Comparison of ENCODE assay signal across 14 mouse cellular contexts in genomic region chr11:75420810-75421374, GRCm38 (mm10). TPM values are rescaled to one million over a fixed set of nuclear protein-coding genes. Genes with fewer than 3 reads are reported as not detected.
A peak's percentile ranks its signal among the peaks of the same experiment; 100 is the strongest.
DNase-seq lines count a peak whose midpoint lies in the region; ATAC-seq and TF ChIP-seq lines count a peak whose summit lies in the region.
"Had no signal": no experiment of that assay in that cellular context is flagged by ENCODE, and none has a peak within 500 bp of the region (broad histone marks: within the 10 kb centered on the region; RNA-seq: fewer than 3 reads in every experiment).

No protein-coding gene starts in this region.

- WGBS in hindbrain, embryonic 10.5 days: 57% methylated on average over 5 of the region's 5 CpGs
- WGBS in hindbrain, embryonic 11.5 days: 56% methylated on average over 5 of the region's 5 CpGs
- 45% methylated on average over 5 of the region's 5 CpGs for WGBS in embryonic facial prominence, embryonic 10.5 days
- WGBS in limb, embryonic 15.5 days: 46% methylated on average over 5 of the region's 5 CpGs

- peak overlapping the region; percentile 83 for H3K27ac ChIP-seq in hindbrain, embryonic 10.5 days
- no peak overlapping the region for H3K27ac ChIP-seq in hindbrain, embryonic 11.5 days (ENCODE audit: low read depth, low read length)
- peak overlapping the region; percentile 87 for H3K27ac ChIP-seq in embryonic facial prominence, embryonic 10.5 days (replicated peaks)
- peak overlapping the region; percentile 67; the same call in 1 of the 2 replicates for H3K27ac ChIP-seq in limb, embryonic 15.5 days
- H3K27ac ChIP-seq: neural tube, embryonic 13.5 days had no signal

- ATAC-seq in hindbrain, embryonic 11.5 days (ENCODE audit: low FRiP score): no peak
- ATAC-seq in limb, embryonic 15.5 days (ENCODE audit: insufficient number of reproducible peaks, low FRiP score, low TSS enrichment, low read depth): no peak

- peaks cover 4% of the 10 kb centered on the region; the same call in 1 of the 2 replicates for H3K36me3 ChIP-seq in hindbrain, embryonic 10.5 days
- H3K36me3 ChIP-seq in hindbrain, embryonic 11.5 days (ENCODE audit: control insufficient read depth, insufficient read depth, low read length): no peaks in the 10 kb centered on the region
- H3K36me3 ChIP-seq in C2C12 (ENCODE audit: control insufficient read depth, insufficient read depth): peaks cover 16% of the 10 kb centered on the region
- H3K36me3 ChIP-seq in embryonic facial prominence, embryonic 10.5 days (replicated peaks): peaks cover 28% of the 10 kb centered on the region
- H3K36me3 ChIP-seq in limb, embryonic 15.5 days: peaks cover 5% of the 10 kb centered on the region
- H3K36me3 ChIP-seq: neural tube, embryonic 13.5 days had no signal

- peak overlapping the region; percentile 91 for H3ac ChIP-seq in C2C12 (ENCODE audit: control insufficient read depth, insufficient read length, low read depth)

- H3K9me3 ChIP-seq in hindbrain, embryonic 10.5 days: no peaks in the 10 kb centered on the region
- H3K9me3 ChIP-seq in hindbrain, embryonic 11.5 days (ENCODE audit: control insufficient read depth, low read length): no peaks in the 10 kb centered on the region
- no peaks in the 10 kb centered on the region for H3K9me3 ChIP-seq in embryonic facial prominence, embryonic 10.5 days
- no peaks in the 10 kb centered on the region for H3K9me3 ChIP-seq in limb, embryonic 15.5 days
- H3K9me3 ChIP-seq: neural tube, embryonic 13.5 days had no signal

- no peak for DNase-seq in hindbrain, embryonic 10.5 days (ENCODE audit: low spot score)
- no peak for DNase-seq in hindbrain, embryonic 11.5 days (ENCODE audit: low spot score)
- DNase-seq in embryonic facial prominence, embryonic 10.5 days (ENCODE audit: low spot score): no peak
- DNase-seq in ovary, adult 18-20 months (ENCODE audit: low spot score): no peak
- DNase-seq in adrenal gland, adult 8-10 months: no peak
- DNase-seq: cerebellum, adult 11-12 months; kidney, adult 18-20 months; lung, adult 2 months; thymus, adult 18-20 months had no signal

- H3K9ac ChIP-seq in hindbrain, embryonic 11.5 days (ENCODE audit: low read depth, low read length): no peak overlapping the region
- no peak overlapping the region for H3K9ac ChIP-seq in limb, embryonic 15.5 days
- H3K9ac ChIP-seq: neural tube, embryonic 13.5 days had no signal

- H3K4me2 ChIP-seq in hindbrain, embryonic 11.5 days (replicated peaks; ENCODE audit: low read depth, low read length): no peak overlapping the region
- H3K4me2 ChIP-seq in limb, embryonic 15.5 days: peak overlapping the region; percentile 52

- peaks cover 32% of the 10 kb centered on the region for H3K4me1 ChIP-seq in hindbrain, embryonic 10.5 days (replicated peaks)
- H3K4me1 ChIP-seq in hindbrain, embryonic 11.5 days (replicated peaks; ENCODE audit: control insufficient read depth, insufficient read depth, low read length): peaks cover 3% of the 10 kb centered on the region; the same call in 1 of the 2 replicates
- peaks cover 38% of the 10 kb centered on the region for H3K4me1 ChIP-seq in embryonic facial prominence, embryonic 10.5 days
- peaks cover 23% of the 10 kb centered on the region for H3K4me1 ChIP-seq in limb, embryonic 15.5 days
- H3K4me1 ChIP-seq: neural tube, embryonic 13.5 days had no signal

- H3K79me3 ChIP-seq in C2C12 (ENCODE audit: low read depth): peaks cover 25% of the 10 kb centered on the region

- H3K4me3 ChIP-seq in hindbrain, embryonic 10.5 days: peak overlapping the region; percentile 46; the same call in 1 of the 2 replicates
- H3K4me3 ChIP-seq in hindbrain, embryonic 11.5 days (ENCODE audit: low read depth, low read length): no peak overlapping the region
- peak overlapping the region; percentile 59 for H3K4me3 ChIP-seq in C2C12 (ENCODE audit: insufficient read depth, poor library complexity, severe bottlenecking)
- peak overlapping the region; percentile 66 for H3K4me3 ChIP-seq in embryonic facial prominence, embryonic 10.5 days
- peak overlapping the region; percentile 48 for H3K4me3 ChIP-seq in limb, embryonic 15.5 days
- H3K4me3 ChIP-seq: heart, adult 2 months had no signal

- no peaks in the 10 kb centered on the region for H3K27me3 ChIP-seq in hindbrain, embryonic 10.5 days (ENCODE audit: insufficient read depth, poor library complexity, severe bottlenecking)
- no peaks in the 10 kb centered on the region for H3K27me3 ChIP-seq in hindbrain, embryonic 11.5 days (ENCODE audit: control insufficient read depth, insufficient read depth, low read length)
- H3K27me3 ChIP-seq in C2C12 (ENCODE audit: control insufficient read depth, insufficient read depth, insufficient read length): no peaks in the 10 kb centered on the region
- H3K27me3 ChIP-seq in embryonic facial prominence, embryonic 10.5 days (replicated peaks; ENCODE audit: low read depth, poor library complexity, severe bottlenecking): no peaks in the 10 kb centered on the region
- no peaks in the 10 kb centered on the region for H3K27me3 ChIP-seq in limb, embryonic 15.5 days
- H3K27me3 ChIP-seq: neural tube, embryonic 13.5 days had no signal

- peaks cover 47% of the 10 kb centered on the region for H3K79me2 ChIP-seq in C2C12 (ENCODE audit: control insufficient read depth, insufficient read depth)

- no peak for TF ChIP-seq CTCF in C2C12 (IDR thresholded peaks at IDR 0.05; ENCODE audit: control insufficient read depth, insufficient read depth, insufficient read length)

TF ChIP-seq in C2C12, 6 proteins besides CTCF, POLR2A, EP300 and RAD21:
- TF ChIP-seq MAX (IDR thresholded peaks at IDR 0.05) (no peak), MYOD1 (IDR thresholded peaks at IDR 0.05; ENCODE audit: control insufficient read depth, insufficient read length, low read depth) (peak; percentile 45)

RNA-seq across cellular contexts. Expression of gene Serpinf1, which starts 1.6 kb away (rescaled TPM):
- polyA plus RNA-seq in hindbrain, embryonic 10.5 days (2016; fragmentation: Nextera tagmentation; extraction: Ambion mirVana): 95.3 and 106 TPM in 2 replicates
- polyA plus RNA-seq in hindbrain, embryonic 11.5 days (2014; fragmentation: Nextera tagmentation; extraction: Ambion mirVana): 90.5 and 91.3 TPM in 2 replicates
- polyA plus RNA-seq in C2C12 (2012; fragmentation: generic; extraction: Trizol): 1,152 TPM
- polyA plus RNA-seq in embryonic facial prominence, embryonic 10.5 days (2016; fragmentation: Nextera tagmentation; extraction: Ambion mirVana): 211 and 216 TPM in 2 replicates
- 296 and 333 TPM in 2 replicates for polyA plus RNA-seq in limb, embryonic 15.5 days (2015; fragmentation: Nextera tagmentation; extraction: Ambion mirVana)
- total RNA-seq in adrenal gland, adult 8-10 months (2022): 10 to 100 TPM in 3 of 4 experiments, 1 to 10 TPM in 1; 9.0 to 31.5 (median 14.5) TPM

RNA-seq across cellular contexts. Expression of gene Serpinf2, which starts 18.5 kb away (rescaled TPM):
- 0.07 TPM in 1 of 2 replicates, not detected in the other for polyA plus RNA-seq in hindbrain, embryonic 10.5 days (2016; fragmentation: Nextera tagmentation; extraction: Ambion mirVana)
- 0.36 TPM in 1 of 2 replicates, not detected in the other for polyA plus RNA-seq in hindbrain, embryonic 11.5 days (2014; fragmentation: Nextera tagmentation; extraction: Ambion mirVana)
- polyA plus RNA-seq in C2C12 (2012; fragmentation: generic; extraction: Trizol): 0.07 TPM
- polyA plus RNA-seq in embryonic facial prominence, embryonic 10.5 days (2016; fragmentation: Nextera tagmentation; extraction: Ambion mirVana): not detected in 2 replicates
- 0.12 and 1.6 TPM in 2 replicates for polyA plus RNA-seq in limb, embryonic 15.5 days (2015; fragmentation: Nextera tagmentation; extraction: Ambion mirVana)
- total RNA-seq in adrenal gland, adult 8-10 months (2022): under 1 TPM in 3 of 4 experiments, not detected in 1; 0.31 to 0.41 (median 0.38) TPM
- total RNA-seq: heart, adult 2 months; megakaryocyte-erythroid progenitor cell, adult 5-6 weeks had no signal

RNA-seq across cellular contexts. Expression of gene Wdr81, which starts 33.6 kb away (rescaled TPM):
- 7.7 and 8.6 TPM in 2 replicates for polyA plus RNA-seq in hindbrain, embryonic 10.5 days (2016; fragmentation: Nextera tagmentation; extraction: Ambion mirVana)
- 3.1 and 4.1 TPM in 2 replicates for polyA plus RNA-seq in hindbrain, embryonic 11.5 days (2014; fragmentation: Nextera tagmentation; extraction: Ambion mirVana)
- polyA plus RNA-seq in C2C12 (2012; fragmentation: generic; extraction: Trizol): 21.6 TPM
- polyA plus RNA-seq in embryonic facial prominence, embryonic 10.5 days (2016; fragmentation: Nextera tagmentation; extraction: Ambion mirVana): 6.0 and 6.8 TPM in 2 replicates
- polyA plus RNA-seq in limb, embryonic 15.5 days (2015; fragmentation: Nextera tagmentation; extraction: Ambion mirVana): 5.8 and 6.5 TPM in 2 replicates
- 10 to 100 TPM; 19.3 to 21.7 (median 20.2) TPM for total RNA-seq in adrenal gland, adult 8-10 months (2022)

RNA-seq across cellular contexts. Expression of gene Tlcd2, which starts 40.6 kb away (rescaled TPM):
- polyA plus RNA-seq in hindbrain, embryonic 10.5 days (2016; fragmentation: Nextera tagmentation; extraction: Ambion mirVana): 11.7 and 12.4 TPM in 2 replicates
- polyA plus RNA-seq in hindbrain, embryonic 11.5 days (2014; fragmentation: Nextera tagmentation; extraction: Ambion mirVana): 9.1 and 9.9 TPM in 2 replicates
- polyA plus RNA-seq in C2C12 (2012; fragmentation: generic; extraction: Trizol): 1.5 TPM
- 11.1 and 12.7 TPM in 2 replicates for polyA plus RNA-seq in embryonic facial prominence, embryonic 10.5 days (2016; fragmentation: Nextera tagmentation; extraction: Ambion mirVana)
- polyA plus RNA-seq in limb, embryonic 15.5 days (2015; fragmentation: Nextera tagmentation; extraction: Ambion mirVana): 28.2 and 30.8 TPM in 2 replicates
- 10 to 100 TPM; 10.1 to 16.7 (median 13.1) TPM for total RNA-seq in adrenal gland, adult 8-10 months (2022)
